Mouse (Mus musculus) cerebellum, postnatal 4 days (tissue): Measurements from ENCODE around the gene Hist1h4i.
"Not testable (repeated sequence)": the region's sequence is repeated elsewhere in the genome, so short reads cannot be mapped to it uniquely, and the experiment has no call there.

Experiments used
- DNase-seq, 2 experiments: peaks; one replicate each; pipeline ENCODE4 v3.0.0; 2022; ENCODE audit warnings: low spot score in 2 of 2, mixed read lengths in 1 of 2

Hist1h4i gene

GRCm38 (mm10) chr13:22041142-22041536 lies at the start of gene Hist1h4i:
TSS of gene Hist1h4i (minus strand) at chr13:22041362.
- peak; percentile 93 to 97 for DNase-seq

GRCm38 (mm10) chr13:22084140-22084539 lies 43.0 kb upstream of the Hist1h4i start, which contains the start of gene Vmn1r188:
TSS of gene Vmn1r188 (plus strand) at chr13:22084440.
- DNase-seq = not testable (repeated sequence)

DNA sequence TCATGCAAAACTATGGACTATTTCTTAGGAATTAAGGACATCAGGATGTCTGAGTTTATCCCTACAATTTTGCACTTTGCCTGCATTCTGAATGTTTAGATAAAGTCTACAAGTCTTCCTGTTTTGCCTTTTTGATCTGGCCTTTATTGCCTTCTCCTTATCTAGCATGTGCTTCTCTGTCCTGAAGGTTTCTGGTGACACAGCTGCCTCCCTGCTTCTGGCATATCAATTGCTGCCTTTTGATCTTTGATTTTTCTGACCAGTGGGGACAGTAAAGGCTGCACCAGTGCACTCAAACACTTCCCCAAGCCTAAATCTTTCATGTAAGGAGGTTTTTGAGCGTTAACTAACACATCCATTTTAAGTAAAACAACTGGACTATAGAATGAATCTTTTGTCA lies 22.3 kb upstream of the Hist1h4i start:
- no peak for DNase-seq

- DNase-seq = no peak
These were observed 20.3 kb upstream of the Hist1h4i start for GRCm38 (mm10) chr13:22061422-22061821.

DNA sequence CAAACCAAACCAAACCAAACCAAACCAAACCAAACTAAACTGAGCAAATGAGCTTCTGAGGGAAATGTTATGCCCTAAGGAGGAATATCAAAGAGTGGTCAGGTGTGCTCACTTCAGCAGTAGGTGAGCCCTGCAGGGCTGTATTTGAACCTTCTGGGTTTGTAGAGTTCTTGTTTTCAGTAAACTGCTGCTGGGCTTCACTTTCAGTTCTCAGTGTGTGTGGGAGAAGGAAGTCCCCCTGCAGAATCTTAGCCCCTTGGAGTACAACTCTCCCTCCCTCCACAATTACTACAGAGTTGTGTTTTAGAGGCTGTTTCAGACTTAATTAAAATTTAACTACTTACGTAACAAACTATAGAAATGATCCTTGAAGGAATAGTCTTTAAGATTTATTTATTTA lies 12.6 kb upstream of the Hist1h4i start:
- no peak for DNase-seq

- DNase-seq = no peak
These were observed 10.3 kb upstream of the Hist1h4i start for GRCm38 (mm10) chr13:22051523-22051859.

DNA sequence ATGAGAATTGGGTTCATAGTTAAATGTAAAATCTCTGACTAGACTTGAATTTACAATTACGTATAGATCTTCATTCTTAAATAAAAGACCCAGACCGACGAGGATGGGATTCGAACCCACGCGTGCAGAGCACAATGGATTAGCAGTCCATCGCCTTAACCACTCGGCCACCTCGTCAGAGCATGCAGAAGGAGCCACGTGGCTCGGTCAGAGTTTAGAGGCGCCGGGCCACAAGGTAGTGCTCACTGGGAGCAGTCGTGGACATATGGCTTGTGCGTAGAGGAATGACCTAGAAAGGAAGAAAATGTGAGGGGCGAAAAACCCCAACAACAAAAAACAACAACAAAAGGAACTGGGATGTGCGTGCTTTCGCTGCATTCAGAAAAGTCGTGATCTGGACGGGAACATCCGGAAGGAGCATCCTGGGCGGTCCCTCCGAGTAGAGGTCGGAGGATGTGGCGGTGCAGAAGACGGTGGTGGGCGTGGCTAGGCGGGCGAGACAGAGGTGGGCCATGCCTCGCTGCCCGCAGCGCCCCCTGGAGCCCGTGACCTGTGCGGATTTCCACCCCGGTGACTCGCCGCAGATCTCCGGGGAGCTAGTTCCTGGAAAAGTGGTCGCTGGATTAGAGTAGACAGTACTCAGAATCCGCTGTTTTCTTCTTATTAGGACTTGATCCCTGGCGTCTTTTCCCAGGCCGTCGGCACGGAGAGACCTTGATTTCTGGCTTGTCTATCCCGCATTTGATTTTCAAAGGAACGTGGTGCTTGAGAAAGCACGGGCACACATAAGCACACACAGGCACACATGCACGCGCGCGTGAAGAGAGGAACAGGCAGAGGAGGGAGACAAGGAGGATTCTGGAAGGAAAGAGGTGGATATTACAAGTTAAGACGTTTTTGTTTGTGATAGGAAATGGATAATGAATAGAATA lies 9.7 kb upstream of the Hist1h4i start:
- peak; percentile 78 to 91 for DNase-seq

GRCm38 (mm10) chr13:22049737-22050440 lies 8.7 kb upstream of the Hist1h4i start:
- DNase-seq = peak in 1 of 2 experiments; percentile 35

GRCm38 (mm10) chr13:22049041-22049440 lies 7.9 kb upstream of the Hist1h4i start:
- no peak for DNase-seq

- DNase-seq = no peak
These were observed 4.1 kb upstream of the Hist1h4i start for GRCm38 (mm10) chr13:22045311-22045710.

DNA sequence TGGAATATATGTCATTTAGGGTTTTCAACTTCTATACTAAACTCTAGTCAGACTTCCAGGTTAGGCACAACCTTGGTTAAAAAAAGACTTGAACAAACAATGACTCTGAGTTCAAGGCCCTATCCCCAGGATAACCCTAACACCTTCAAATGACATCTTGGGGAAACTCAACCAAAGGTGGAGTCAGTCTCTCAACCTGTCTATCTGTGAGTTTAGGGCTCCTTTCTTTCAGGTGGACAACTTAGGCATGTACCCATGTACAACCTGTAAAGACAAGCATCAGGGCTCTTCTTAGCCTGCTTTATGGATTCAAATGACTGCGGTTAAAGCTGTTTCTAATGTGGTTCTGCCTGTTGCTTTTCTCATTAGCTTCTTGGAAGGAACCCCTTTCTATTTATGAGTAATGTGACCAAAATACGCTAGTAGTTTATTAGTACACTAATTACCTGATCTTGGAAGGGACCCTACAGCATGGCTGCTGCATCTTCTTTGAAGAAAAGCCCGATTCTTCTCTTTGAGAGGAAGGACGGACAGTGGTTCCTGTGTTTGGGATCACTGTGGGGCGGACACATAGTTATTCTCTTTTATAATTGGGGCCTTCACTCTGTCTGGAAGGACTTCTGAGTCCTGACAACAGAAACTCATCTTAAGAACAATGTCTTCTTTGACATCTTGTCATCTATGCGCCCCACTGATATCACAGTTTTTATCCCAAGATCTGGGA lies 3.4 kb upstream of the Hist1h4i start:
- no peak for DNase-seq

DNA sequence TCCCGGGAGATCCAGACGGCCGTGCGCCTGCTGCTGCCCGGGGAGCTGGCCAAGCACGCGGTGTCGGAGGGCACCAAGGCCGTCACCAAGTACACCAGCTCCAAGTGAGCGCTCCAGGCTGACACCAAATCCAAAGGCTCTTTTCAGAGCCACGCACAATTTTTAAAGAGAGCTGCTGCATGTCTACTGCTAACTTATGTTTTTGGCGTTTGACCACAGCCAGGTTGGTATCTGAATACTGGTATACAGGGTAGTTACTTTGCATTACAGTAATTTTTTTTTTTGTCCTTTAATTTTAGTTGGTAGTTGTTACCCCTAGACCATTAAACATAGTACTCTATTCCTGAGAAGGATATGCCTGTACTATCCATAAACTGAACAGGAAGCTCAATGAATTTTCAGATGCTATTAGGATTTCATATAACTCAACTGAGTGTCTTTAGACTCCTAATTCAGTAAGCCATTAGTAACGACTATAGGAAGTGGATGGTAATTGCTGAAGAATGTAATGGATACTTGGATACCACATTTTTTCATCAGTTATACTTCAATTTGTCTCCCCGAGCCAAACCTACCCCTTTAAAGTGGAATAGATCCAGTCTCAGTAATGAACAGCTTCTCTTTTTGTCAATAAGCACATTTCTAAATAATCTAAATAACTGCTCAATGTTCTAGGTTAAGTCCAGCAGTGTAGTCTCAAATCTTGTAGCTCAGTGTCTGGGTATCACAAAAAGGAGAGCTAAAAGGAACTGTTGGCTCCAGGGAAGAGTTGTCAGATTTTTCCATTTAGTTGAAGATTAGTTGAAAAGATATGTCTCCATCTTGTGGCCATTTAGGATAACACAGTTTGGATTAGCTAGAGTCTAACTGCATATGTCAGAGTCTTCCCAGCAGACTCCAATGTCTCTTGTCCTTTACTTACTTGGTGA lies 2.6 kb upstream of the Hist1h4i start:
- no peak for DNase-seq

- DNase-seq = peak; percentile 58 to 83
These were observed 1.7 kb upstream of the Hist1h4i start, which contains the start of the genes Hist1h2ag and Hist1h2bj for GRCm38 (mm10) chr13:22042568-22043502. TSS of gene Hist1h2ag (minus strand) at chr13:22042944. TSS of gene Hist1h2bj (plus strand) at chr13:22043214.

DNA sequence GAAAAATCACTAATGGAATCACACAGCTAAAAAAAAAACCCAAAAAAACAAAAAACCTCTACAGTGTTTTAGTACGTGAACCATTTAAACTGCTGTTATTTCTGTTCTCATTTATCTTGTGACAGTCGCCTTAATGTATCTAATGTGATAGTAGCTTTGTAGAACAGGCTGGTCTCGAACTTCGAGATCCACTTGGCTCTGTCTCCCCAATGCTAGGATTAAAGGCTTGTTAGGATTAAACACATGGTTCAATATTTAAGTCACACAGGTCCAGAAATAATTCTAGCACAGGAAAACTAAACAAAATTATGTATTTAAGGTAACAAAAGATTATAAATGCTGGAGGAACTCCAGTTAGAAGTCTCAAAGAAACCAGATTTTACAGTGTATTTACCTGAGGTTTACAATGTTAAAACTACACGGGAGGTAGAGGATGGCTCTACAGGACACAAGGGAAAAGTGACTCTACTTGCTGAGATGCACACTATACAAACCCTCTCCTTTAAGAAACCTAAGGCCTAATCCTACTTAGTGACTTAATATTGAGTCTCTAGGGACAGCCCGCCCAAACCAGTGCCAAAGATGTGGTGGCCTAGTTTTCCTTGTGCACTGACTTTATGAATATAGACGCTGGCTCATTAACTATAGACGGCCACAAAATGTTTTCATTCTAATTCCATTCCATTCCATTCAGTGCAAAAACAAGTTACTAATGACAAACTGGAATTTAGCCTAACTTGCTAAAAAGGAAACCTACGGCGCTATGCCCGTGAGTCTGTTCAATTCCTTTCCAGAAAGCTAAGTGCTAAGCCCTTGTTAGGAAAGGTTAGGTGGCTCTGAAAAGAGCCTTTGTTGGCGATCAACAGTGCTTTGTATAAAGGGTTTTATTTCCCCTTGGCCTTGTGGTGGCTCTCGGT lies 747 bp upstream of the Hist1h4i start:
- no peak for DNase-seq

- no peak for DNase-seq
These were observed 559 bp downstream of the Hist1h4i start for GRCm38 (mm10) chr13:22040464-22041141.

- no peak for DNase-seq
These were observed 1.2 kb downstream of the Hist1h4i start for GRCm38 (mm10) chr13:22039951-22040463.

GRCm38 (mm10) chr13:22039364-22039763 lies 1.8 kb downstream of the Hist1h4i start:
- DNase-seq = no peak

DNA sequence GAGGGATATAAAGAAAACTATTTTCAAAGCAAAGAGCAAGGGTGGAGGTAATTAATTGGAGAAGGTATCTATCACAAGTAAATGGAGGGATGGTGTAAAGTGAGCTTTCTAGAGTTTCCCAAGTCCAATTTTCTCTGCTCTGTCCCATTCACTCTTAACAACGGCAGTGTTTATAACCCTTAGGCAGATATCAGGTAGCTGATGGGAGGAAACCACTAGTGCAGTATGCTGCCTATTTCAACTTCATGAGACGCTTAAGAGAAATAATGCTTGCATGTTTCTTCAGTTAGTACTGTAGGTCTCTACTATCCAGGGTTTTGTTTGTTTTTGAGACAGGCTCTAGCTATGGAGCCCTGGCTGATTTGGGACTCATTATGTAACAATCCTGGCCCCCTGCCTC lies 3.7 kb downstream of the Hist1h4i start:
- DNase-seq = no peak
